Mouse (Mus musculus) spleen, embryonic (tissue): Measurements from ENCODE around the gene Cpsf2.

Experiments
- CTCF ChIA-PET: fragments of 350-600 bp; sonication (Branson Sonifier 250); formaldehyde crosslinking; loops from one replicate; lab custom pipeline; 2022; lab: Charles Lee

Cpsf2 gene

DNA sequence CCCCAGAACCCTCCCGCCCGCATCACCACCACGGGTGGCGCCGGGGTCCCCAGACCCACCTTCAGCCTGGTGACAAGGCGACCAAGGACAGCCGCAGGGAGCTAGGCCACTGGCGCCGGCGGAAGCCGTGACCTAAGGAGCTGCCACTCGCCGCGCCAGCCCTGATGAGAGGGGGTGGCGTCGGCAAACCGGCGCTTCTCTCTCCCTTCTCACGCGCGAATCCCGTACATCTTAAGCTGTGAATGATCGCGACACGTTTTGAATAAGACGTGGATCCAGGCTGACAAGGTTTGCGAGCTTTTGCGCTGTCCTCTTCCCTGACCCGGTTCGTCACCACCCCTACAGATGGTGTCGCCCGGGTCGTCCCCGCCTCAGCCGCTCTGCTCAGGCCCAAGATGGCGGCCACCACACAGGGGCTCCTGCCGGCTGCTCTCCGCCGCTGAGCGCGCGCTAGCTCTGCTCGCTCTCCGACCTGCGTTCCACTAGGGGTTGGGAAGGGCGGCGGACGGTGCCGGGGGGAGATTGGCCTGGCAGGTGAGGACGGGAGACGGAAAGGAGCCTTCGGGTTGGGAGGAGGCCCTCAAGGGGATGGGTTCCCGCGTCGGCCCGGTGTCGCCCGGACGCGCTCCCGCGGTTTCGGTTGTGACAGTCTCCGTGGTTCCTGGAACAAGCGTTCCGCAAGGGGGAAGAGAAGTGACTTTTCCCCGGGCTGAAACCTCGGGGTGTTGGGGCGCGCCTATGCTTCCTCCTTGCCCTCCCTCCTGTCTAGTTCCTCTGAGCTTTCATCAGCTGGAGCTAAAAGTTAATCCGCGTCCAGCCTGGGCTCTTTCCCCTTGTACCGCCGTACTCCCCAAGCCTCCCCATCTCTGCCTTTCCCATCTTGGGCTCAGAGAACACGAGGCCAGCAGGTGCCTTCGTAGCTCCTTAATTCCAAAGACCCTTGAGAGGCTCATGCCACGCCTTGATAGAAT, at the start of gene Cpsf2:
TSS of gene Cpsf2 (plus strand) at position 388 of the 971 bp plus-strand sequence.
- CTCF ChIA-PET = no interaction called here

DNA sequence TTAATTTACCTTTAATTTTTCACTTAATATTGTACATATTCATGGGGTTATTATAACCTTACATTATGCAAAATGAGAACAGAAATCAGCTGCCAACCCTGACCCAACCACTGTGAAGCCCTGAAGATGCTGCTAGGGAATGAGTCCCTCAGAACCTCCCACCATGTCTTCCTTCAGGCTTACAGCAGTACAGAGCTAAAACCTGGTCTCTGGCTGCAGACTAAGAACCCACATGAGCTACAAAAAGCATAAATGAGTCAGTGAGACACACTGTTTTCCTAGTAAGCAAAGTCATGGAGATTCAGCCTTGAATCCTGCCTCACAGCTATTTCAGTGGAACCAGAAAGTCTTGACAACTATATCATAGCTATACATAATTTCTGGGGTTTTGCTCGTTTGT, 47.4 kb upstream of the Cpsf2 start:
- CTCF ChIA-PET = no interaction called here

DNA sequence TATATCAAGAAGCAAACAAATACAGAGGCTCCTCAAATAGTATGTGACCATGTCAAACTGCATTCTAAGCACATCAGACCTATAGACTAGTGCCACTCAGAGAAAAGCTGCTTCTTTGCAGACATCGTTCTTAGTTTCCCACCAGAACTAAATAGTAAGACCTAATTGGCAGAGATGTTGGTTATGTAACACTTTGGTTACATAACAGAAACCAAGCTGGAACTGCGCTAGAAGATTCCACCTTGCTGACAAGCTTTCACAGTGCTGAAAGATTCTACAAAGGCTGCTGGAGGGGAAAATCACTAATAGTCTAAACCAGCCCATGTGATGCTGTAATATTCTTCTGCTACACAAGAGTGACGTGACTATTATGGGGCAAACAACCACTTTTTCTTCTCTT, 40.6 kb upstream of the Cpsf2 start:
- CTCF ChIA-PET = no interaction called here

DNA sequence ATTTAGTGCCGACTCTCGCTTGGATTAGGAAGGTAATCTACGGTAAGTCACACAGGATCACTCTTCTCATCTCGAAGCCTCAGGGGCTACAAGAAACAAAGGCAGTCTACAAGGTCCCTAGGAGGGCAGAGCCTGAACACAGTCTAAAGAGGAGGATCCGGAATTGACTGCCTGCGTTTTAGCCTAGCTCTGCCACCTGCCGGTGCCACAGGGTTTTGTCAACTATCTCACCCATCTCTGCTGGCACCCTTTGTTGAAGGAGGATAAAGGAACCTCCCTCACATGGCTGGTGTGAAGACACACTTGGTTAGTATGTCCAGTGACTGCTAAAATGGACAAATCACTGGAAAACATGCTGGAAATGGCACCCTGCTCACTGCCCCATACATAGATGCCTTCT, 38.2 kb upstream of the Cpsf2 start:
- CTCF ChIA-PET = interaction anchor here (1.0 kb wide), 1 partner anchor 12 kb away, joined by 5 read pairs; no protein-coding TSS in a partner anchor

DNA sequence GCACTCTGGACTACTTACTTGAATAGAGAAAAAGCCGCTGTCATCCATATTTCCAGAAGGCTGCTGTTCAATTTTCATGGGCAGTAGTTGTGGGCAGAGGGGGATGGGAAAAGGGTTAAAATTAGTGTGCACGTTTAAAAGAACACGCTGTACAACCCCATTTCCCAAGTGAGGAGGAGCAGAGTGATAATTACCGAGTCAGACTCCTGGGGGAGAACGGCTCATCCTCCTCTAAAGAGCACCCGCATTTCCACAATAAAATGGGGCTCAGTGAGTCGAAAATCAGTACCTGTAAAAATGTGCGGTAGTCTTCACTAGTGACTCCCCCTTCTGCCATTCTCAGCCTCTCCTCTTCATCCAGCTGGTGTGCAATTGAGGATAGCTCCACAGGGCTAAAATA, 27.8 kb upstream of the Cpsf2 start:
- CTCF ChIA-PET = no interaction called here

DNA sequence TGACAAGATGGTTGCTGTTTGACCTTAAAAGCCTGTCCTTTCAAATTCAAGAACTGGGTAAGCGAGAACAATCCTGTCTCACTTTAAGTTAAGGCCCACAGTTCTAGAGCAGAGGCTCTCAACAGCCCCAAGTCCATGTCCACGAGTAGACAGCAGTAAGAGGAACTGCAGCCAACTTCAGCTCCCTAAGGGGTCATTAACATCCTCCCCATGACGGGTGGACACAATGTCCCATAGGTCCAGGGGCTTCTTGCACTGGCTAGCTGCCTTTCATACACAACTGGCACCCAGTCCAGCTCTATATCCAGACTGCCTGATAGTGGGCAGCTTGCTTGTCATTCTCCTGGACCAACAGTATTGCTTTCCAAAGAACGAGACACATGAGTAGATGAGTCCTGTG, 27.0 kb upstream of the Cpsf2 start:
- CTCF ChIA-PET = interaction anchor here (0.8 kb wide), 1 partner anchor 11 kb away, joined by 5 read pairs; no protein-coding TSS in a partner anchor

DNA sequence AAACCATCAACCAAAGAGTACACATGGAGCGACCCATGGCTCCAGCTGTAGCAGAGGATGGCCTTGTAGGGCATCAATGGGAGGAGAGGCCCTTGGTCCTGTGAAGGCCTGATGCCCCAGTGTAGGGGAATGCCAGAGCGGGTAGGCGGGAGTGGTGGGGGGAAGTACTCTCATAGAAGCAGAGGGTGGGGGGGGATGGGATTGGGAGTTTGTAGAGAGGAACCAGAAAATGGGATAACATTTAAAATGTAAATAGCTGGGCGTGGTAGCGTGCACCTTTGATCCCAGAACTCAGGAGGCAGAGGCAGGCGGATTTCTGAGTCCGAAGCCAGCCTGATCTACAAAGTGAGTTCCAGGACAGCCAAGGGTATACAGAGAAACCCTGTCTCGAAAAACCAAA, 20.0 kb upstream of the Cpsf2 start:
- CTCF ChIA-PET = interaction anchor here (0.6 kb wide), 1 partner anchor 24 kb away, joined by 7 read pairs; no protein-coding TSS in a partner anchor

DNA sequence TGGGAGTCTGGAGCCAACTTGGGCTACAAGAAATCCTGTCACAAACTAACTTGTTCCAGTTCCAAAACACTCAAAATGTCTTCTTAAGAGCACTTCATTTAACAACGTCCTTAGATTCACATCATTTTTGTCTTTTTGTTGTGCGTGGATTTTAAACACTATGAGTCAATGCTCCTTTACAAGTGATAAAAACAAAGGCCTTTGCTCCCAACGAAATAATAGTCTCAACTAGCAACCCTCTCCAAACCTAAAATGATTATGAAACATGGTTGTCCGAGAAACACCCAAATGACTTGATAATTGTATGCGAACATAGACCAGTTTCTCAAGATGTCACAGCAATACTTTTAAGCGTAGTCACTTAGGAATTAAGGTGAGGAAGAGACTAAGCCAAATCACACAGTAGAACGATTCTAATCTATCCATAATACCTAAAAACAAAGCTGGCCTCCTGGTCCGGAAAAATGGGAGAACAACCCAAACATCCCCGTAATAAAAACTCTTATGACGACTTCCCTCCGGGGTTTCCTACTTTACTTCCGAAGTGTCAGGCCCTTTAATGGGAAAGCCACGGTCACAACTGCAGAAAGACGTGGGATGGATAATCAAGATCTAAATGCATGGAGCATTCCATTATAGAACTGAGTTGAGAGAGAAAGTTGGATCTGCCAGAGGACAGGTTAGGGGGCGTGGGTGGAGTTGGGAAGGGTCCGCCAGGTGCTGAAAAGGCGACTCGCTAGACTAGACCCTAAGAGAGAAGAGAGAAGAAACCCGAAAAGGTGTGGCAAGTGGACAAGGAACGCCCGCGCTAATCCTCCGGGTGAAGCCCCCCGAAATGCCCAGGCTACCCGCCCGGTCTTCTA, 18.5 kb upstream of the Cpsf2 start:
- CTCF ChIA-PET = interaction anchor here (0.7 kb wide), 1 partner anchor 105 kb away, joined by 3 read pairs; no protein-coding TSS in a partner anchor

DNA sequence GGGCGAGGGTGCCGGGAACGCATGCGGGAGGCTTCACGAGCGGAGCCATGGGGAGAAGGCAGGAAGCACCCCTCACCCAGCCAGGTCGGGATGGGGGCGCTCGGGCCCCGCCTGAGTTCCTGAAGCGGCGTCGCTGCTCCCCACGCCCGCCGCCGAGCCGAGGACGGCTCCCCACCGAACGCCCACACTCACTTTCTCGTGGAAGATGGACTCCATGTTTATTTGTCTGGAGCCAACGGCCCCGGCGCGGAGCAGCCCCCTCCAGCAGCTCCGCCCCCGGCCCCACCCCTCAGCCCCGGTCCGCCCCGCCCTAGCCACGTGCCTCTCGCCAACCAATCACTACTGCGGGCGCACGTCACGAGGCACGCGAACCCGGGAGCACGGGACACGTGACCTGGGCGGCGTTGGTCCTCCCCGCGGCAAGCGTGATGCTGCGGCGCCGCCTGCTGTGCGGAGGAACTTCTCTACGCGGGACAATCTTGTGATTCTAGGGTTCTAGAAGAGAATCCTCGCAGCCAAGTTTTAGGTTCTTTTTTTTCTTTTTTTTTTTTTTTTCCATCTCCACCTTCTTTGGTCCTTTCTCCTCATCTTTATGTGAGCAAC, 17.7 kb upstream of the Cpsf2 start, which contains the start of gene Atxn3:
TSS of gene Atxn3 (minus strand) at position 305 of the 603 bp plus-strand sequence.
- CTCF ChIA-PET = interaction anchor here (0.6 to 0.7 kb wide), 3 partner anchors 20 to 1423 kb away, joined by 3 to 8 read pairs (median 5); no protein-coding TSS in a partner anchor

DNA sequence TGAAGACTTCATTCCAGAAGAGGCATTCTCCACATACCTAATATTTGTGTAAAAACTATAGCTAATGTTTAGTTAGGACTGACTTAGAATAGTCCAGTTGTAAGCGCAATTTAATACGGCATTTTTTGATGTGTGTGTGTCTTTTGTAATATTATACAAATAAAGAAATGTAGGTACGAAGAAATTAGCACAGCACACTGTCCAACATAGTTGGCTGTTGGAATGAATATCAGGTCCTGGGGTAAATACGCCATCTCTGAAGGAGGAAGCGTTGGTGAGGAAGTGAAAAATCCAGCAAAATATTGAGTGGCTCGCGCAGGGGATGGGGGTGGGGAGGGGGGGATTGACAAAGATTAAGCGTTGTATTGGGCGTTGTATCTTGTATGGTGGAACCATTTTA, 17.2 kb upstream of the Cpsf2 start:
- CTCF ChIA-PET = interaction anchor here (0.6 to 0.7 kb wide), 3 partner anchors 19 to 1423 kb away, joined by 3 to 8 read pairs (median 5); no protein-coding TSS in a partner anchor

DNA sequence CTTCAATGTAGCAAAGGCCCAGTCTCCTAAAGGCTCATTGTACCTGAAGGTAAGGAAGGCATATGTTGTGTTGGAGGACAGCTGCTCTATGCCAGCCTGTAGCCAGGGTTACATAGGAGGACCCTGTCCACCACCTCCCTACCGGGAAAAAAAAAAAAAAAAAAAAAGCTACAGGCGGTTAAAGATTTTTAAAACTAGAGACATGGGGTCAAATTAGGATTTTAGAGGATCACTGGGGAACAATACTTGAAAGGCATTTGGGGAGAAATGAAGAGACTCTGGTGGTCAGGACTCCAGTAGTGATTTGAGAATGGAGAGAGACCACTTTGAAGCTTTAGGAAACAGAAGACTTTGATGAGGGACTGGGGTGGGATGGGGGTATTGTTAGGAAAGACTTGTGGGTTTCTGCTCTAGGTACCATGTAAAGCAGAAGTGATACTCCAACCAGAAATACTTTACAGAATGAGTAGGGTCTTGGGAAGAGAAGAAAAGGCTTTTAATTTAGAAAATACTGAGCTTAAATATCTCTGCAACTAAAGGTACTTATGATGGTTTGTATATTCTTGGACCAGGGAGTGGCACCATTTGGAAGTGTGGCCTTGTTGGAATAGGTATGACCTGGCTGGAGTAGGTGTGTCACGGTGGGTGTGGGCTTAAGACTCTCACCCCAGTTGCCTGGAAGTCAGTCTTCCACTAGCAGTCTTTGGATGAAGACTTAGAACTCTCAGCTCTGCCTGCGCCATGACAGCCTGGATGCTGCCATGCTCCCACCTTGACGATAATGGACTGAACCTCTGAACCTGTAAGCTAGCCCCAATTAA, 16.6 kb upstream of the Cpsf2 start:
- CTCF ChIA-PET = interaction anchor here (0.6 to 0.8 kb wide), 3 partner anchors 19 to 380 kb away, joined by 3 to 8 read pairs (median 5); no protein-coding TSS in a partner anchor

DNA sequence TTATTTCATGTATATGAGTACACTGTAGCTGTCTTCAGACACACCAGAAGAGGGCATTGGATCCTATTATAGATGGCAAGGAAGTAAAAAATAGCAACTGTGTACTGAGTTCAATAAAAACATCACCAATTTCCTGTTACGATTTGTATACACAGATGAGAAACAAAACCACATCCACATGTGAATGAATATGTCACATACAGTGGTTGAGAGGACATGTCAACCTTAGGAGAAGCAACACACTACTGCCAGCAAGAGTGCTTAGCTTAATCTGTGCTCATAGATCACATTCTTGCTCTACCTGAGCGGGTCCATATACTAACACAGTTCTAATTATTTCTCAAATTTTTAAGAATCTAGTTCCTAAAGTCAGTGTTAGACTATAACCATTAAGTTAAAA, 4.5 kb upstream of the Cpsf2 start:
- CTCF ChIA-PET = no interaction called here

DNA sequence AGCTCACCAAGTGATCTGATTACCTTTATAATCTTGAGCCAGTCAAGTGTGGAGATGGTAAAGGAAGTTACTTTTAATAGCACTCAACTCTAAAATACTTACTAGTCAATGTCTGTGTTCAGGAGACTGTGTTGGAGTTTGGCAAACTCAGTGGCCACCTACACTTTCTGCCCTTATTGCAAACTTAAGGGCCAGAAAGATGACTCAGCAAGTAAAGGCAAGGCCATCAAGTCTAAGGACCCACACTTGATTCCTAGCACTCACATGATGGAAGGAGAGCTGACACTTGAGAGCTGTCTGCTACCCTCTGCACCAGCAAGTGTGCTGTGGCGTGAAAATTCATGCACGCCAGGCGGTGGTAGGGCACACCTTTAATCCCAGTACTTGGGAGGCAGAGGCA, 3.6 kb upstream of the Cpsf2 start:
- CTCF ChIA-PET = no interaction called here

DNA sequence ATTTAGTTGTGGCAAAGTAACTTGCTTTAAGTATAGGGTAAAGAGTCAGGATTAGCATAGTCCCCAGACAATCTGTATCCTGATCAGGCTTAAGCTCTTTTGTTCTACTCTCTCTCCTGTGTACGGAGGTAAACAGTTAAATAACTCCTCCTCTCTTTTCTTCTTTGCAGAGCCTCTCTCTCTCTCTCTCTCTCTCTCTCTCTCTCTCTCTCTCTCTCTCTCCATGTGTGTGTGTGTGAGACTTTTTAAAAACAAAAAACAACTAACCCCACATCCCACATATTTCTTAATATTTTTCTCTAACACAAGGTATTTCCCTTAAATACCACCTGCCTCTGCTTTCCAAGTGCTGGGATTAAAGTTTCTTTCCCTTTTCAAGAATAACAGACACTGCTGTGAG, 1.2 kb upstream of the Cpsf2 start:
- CTCF ChIA-PET = interaction anchor here (0.6 to 0.7 kb wide), 3 partner anchors 321 to 467 kb away, joined by 4 to 15 read pairs (median 4); no protein-coding TSS in a partner anchor

DNA sequence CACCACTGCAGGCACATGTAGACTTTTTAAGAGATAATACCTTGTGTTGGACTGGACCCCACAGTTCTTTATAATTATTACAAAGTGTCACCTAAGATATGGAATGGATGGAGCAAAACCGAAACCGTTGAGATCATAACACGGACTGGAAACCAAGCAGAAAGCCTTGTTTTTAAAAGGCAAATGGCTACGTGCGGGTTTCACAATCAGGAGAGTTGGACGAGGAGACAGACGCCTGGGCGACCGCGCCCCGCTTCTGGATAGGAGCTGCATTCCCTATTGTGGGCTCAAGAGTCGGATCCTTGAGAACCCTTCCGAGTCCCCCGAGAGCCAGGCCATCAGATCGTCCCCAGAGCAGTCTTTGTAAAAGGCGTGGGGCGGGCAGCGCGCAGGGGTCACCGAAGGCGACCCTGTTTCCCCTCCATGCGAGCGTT, 604 bp upstream of the Cpsf2 start:
- CTCF ChIA-PET = no interaction called here

DNA sequence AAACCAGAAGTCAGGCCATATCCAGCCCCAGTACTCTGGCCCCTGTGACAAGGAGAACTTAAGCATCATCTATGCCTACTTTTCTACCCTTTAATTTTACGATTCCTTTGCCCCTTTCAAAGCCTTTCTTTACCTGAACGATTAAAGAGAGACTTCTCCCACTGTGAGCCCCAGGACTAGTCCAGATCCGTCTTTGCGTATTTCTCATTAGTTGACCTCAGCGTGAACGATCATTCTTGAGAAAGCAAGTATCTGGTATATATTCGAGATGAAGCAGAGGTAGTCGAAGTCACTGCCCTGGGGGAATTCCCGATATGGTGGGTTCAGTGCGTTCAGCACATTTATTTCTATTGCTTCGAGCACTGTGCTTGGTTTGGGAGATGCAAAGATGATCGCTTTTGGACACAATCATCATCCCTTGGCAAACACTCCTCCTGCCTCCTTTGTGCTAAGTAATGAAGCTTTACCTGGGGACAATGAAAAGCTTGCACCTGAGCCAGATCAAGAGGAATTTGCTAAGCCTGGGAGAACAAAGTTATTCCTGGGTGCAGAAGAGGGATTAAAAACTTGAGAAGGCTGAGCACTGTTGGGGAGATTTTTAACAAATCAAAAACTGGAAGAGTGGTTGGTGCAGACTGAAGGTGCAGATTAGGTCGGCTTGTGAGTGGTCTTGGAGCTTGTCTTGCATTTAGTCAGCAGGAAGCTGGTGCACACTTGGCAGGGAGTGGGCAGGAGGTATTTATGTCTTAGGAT, 1.0 kb downstream of the Cpsf2 start:
- CTCF ChIA-PET = no interaction called here

DNA sequence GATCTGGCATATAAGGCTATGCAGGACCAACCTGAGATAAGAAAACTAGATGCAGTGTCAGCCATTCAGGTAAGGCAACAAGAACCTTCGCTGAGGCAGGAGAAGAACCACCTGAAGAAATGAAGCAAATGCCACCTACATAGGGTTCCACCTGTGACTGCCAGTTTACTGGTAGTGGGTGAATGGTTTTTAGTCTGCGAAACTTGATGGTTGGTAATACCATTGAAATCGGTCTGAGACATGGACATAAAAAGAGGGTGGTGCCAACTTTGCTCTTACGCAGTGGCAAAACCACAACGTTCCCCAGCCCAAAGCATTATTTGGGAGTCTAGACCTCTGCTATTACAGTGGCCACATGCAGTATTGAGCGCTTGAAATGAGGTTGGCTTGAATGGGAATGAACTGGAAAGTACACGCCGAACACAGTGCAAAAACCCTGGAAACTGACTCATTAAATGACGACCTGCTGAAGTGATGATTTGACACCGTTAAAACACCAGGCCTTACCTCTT, 1.7 kb downstream of the Cpsf2 start:
- CTCF ChIA-PET = interaction anchor here (1.0 kb wide), 1 partner anchor 19 kb away, joined by 3 read pairs; no protein-coding TSS in a partner anchor

DNA sequence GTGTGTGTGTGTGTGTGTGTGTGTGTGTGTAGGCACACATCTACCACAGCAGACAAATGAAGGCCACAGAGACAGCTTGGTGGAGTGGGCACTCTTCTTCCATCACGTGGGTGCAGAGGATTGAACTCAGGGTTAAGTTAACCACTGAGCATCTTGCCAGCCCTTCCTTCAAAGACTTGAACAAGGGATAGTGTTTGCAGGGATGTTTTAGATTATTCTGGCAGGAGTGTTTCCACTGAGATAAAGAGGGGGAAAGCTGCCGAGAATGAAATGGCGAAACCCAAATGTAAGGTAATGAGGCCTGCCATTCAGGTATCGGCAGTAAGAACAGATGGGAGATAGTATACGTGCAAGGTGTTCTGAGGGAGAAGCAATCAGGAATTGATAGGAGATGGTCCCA, 2.4 kb downstream of the Cpsf2 start:
- CTCF ChIA-PET = interaction anchor here (1.0 kb wide), 1 partner anchor 20 kb away, joined by 3 read pairs; no protein-coding TSS in a partner anchor

DNA sequence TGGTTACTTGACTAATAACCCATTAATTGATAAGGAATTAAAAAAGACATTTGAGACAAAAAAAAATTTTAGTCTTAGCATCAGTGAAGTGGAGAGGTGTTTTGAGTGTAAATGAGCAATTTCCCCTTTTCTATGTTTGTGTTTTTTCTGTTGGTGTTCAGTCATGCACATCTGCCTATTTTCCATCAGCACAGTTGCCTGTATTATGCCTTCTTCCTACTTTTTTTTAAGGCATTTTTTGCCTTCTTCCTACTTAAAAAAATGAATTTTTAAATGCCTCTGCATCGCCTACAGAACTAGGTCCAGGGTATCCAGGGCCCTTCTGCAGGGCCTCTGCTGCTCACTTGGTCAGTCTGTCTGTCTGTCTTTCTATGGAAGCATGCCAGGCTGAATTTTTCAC, 2.8 kb downstream of the Cpsf2 start:
- CTCF ChIA-PET = interaction anchor here (1.0 to 1.2 kb wide), 2 partner anchors 20 to 734 kb away, joined by 3 to 4 read pairs; no protein-coding TSS in a partner anchor
